Mouse (Mus musculus) limb, embryonic 12.5 days (tissue): ENCODE results near the gene Pex6. TPM values are rescaled to one million over a fixed set of nuclear protein-coding genes. Genes with fewer than 3 reads are reported as not detected.

Source experiments
- ATAC-seq: fragments of 200-750 bp; cut with Nextera tagmentation; 2 replicates; pipeline ENCODE4 v1.8.0; 2017; ENCODE audit warnings: low read depth, moderate TSS enrichment; ENCODE audit not compliant: insufficient number of reproducible peaks, insufficient read depth, low FRiP score, low TSS enrichment
- H3K27ac ChIP-seq: fragments of 300-500 bp; sonication (generic); 2 replicates; pipeline ENCODE4 v1.5.1; 2016; ENCODE audit warnings: mild to moderate bottlenecking, moderate library complexity
- H3K27me3 ChIP-seq: fragments of 300-500 bp; sonication (generic); 2 replicates; pipeline ENCODE4 v1.6.1; 2016; ENCODE audit warnings: mild to moderate bottlenecking, moderate library complexity
- H3K36me3 ChIP-seq: fragments of 300-500 bp; sonication (generic); 2 replicates; pipeline ENCODE4 v1.6.1; 2016; ENCODE audit warnings: mild to moderate bottlenecking, moderate library complexity
- H3K4me1 ChIP-seq: fragments of 300-500 bp; sonication (generic); replicated peaks from 2 replicates; pipeline ENCODE4 v1.6.1; 2016
- H3K4me2 ChIP-seq: fragments of 300-500 bp; sonication (generic); 2 replicates; pipeline ENCODE4 v1.6.1; 2016; ENCODE audit warnings: mild to moderate bottlenecking, moderate library complexity
- H3K4me3 ChIP-seq: fragments of 300-500 bp; sonication (generic); replicated peaks from 2 replicates; pipeline ENCODE4 v1.5.1; 2016; ENCODE audit warnings: mild to moderate bottlenecking
- H3K9ac ChIP-seq: fragments of 300-500 bp; sonication (generic); replicated peaks from 2 replicates; pipeline ENCODE4 v1.6.1; 2016; ENCODE audit warnings: mild to moderate bottlenecking, moderate library complexity
- H3K9me3 ChIP-seq: fragments of 300-500 bp; sonication (generic); 2 replicates; pipeline ENCODE4 v1.6.1; 2016; ENCODE audit warnings: mild to moderate bottlenecking, moderate library complexity
- WGBS: fragments of 180-500 bp; shearing (Covaris S2); methylation state at CpG from one replicate; pipeline ENCODE4 v1.1.7; 2016; 5-methylcytosine and 5-hydroxymethylcytosine counted together
- polyA plus RNA-seq: library from polyadenylated mRNA; unstranded; fragments of >200 nt; fragmentation: Nextera tagmentation; extraction: Ambion mirVana; gene quantifications from 2 replicates; pipeline ENCODE4 v1.2.1, GENCODE M21; 2016

Gene Pex6
- polyA plus RNA-seq, 1 experiment from 2014 or later: 37.7 TPM

DNA sequence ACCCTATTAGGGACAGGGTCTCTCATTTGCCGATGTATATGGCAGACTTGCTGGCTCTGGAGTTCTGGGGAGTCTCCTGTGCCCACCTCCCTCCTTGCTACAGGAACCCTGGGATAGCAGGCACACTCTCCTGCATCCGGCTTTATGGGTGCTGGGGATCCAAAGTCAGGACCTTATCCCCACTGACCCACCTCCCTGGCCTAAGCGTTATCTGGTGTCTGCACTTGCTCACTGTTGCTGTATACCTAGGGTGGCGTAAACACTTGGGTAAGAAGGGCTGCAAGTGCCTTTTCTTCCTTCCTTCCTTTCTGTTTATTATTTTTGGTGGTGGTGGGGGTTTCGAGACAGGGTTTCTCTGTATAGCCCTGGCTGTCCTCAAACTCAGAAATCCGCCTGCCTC is 30.0 kb downstream of the Pex6 start:
- Histone ChIP-seq H3K4me1 (no peaks in the 10 kb centered on the region), H3K27ac (no peak overlapping the region), H3K4me2 (no peak overlapping the region), H3K27me3 (no peaks in the 10 kb centered on the region), H3K9me3 (no peaks in the 10 kb centered on the region), H3K4me3 (no peak overlapping the region), H3K36me3 (peaks cover 63% of the 10 kb centered on the region), H3K9ac (no peak overlapping the region)
- 92% methylated on average over 6 of the region's 6 CpGs for WGBS
- no peak for ATAC-seq

DNA sequence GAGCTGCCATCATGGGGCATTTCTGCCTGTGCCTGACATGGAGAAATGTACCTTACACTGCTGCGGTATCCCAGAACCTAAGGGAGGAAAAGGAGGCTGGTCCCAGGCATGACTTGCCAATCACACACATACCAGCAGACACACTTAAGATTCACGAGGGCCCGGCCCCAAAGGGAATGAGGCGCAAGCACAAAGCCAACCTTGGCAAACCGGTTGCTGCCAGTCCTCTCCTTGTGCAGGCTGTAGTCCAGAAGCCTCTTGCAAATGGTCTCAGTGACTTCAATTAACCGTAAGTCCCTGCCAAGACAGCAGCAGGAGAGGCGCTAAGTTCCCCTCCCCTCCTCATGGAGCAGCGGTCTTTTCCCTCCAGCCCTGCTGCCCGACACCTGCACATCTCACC is 31.7 kb downstream of the Pex6 start:
- Histone ChIP-seq H3K4me1 (no peaks in the 10 kb centered on the region), H3K27me3 (no peaks in the 10 kb centered on the region), H3K36me3 (peaks cover 64% of the 10 kb centered on the region), H3K27ac (no peak overlapping the region), H3K9ac (no peak overlapping the region), H3K9me3 (no peaks in the 10 kb centered on the region), H3K4me2 (no peak overlapping the region), H3K4me3 (no peak overlapping the region)
- WGBS: 82% methylated on average over 9 of the region's 9 CpGs
- no peak for ATAC-seq

DNA sequence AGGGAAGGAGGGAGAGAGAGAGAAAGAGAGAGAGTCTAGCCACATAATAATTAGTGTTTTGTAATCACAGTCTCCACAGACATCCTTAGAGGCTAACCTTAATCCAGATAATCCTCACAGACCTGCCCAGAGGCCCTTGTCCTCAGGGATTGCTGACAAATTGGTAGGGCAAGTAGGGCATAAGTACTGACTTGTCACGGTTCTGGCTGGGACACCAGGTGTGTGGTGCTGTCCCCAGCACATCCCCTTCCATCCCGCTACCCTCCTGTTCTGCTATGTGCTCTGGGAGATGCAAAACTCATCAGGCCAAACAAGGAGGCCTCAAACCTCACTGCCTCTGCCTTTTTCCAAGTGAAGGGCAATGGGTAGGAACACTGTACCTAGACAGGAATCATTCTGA is 34.2 kb downstream of the Pex6 start:
- WGBS: 82% methylated on average over 2 of the region's 2 CpGs
- Histone ChIP-seq H3K36me3 (peaks cover 61% of the 10 kb centered on the region), H3K4me1 (peaks cover 2% of the 10 kb centered on the region), H3K4me2 (no peak overlapping the region), H3K9me3 (no peaks in the 10 kb centered on the region), H3K27ac (no peak overlapping the region), H3K27me3 (no peaks in the 10 kb centered on the region), H3K4me3 (no peak overlapping the region), H3K9ac (no peak overlapping the region)
- ATAC-seq: no peak

DNA sequence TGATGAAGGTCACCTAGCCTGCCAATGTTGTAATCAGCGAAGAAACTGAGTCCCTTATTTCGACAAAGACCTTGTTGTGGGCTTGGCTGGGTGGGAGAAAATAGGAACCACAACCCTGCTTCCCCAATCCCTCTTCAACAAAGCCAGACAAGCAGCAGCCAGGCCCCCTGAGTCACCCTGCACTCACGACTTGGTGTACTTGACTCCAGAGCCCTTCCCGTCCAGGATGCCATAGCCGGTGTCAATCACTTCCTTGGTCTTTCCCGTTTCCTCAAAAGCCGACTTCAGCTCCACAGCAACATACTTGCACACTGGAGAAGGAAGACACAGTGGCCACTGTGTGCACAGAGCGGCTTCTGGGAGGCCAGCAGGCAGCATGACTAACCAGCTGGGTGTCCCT is 36.0 kb downstream of the Pex6 start:
- no peak for ATAC-seq
- Histone ChIP-seq H3K27me3 (no peaks in the 10 kb centered on the region), H3K36me3 (peaks cover 54% of the 10 kb centered on the region), H3K9me3 (no peaks in the 10 kb centered on the region), H3K9ac (no peak overlapping the region), H3K27ac (no peak overlapping the region; the same call in 1 of the 2 replicates), H3K4me2 (no peak overlapping the region), H3K4me3 (no peak overlapping the region), H3K4me1 (peaks cover 11% of the 10 kb centered on the region)
- 91% methylated on average over 8 of the region's 8 CpGs for WGBS

DNA sequence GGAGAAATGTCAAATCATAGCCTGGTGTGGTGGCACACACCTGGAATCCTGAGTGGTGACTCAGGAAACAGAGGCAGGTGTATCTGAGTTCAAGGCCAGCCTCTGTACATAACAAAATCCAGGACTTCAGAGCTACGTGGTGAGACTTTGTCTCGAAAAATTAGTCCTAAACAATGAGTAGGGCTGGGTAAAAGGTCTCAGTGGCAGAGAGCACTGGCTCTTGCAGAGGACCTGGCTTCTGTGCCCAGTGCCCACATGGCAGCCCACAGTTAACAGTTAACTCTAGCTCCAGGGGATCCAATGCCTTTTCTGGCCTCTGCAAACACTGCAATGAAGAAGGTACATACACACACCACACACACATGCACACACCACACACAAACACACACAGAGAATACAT is 36.5 kb downstream of the Pex6 start:
- Histone ChIP-seq H3K36me3 (peaks cover 48% of the 10 kb centered on the region), H3K27me3 (no peaks in the 10 kb centered on the region), H3K9ac (no peak overlapping the region), H3K4me2 (no peak overlapping the region), H3K27ac (no peak overlapping the region), H3K4me1 (peaks cover 16% of the 10 kb centered on the region), H3K9me3 (no peaks in the 10 kb centered on the region), H3K4me3 (no peak overlapping the region)
- 95% methylated on average over 2 of the region's 2 CpGs for WGBS
- ATAC-seq: no peak

DNA sequence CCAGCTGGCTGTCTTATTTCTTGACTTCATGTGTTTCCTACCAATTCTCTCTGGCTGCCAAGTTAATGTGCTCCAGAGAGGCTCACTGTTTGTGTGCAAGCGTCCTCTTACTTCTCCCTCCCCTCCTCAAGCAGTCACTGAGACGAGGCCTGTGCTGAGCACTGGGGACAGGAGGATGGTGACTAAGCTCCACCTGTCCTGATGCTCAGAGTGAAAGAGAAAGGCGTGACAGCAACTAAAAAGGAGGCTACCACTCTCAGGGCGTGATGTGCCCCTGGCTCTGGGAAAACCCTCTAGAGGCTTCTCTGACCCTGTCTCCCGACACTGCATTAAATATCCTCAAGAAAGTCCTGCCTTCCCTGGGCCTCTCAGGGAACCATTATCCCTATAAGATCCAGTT is 38.0 kb downstream of the Pex6 start:
- no peaks in the 10 kb centered on the region for H3K27me3 ChIP-seq
- no peak for ATAC-seq
- no peak overlapping the region for H3K4me3 ChIP-seq
- H3K4me2 ChIP-seq: no peak overlapping the region
- 91% methylated on average over 5 of the region's 5 CpGs for WGBS
- no peak overlapping the region for H3K9ac ChIP-seq
- H3K9me3 ChIP-seq: no peaks in the 10 kb centered on the region
- H3K27ac ChIP-seq: no peak overlapping the region
- H3K36me3 ChIP-seq: peaks cover 34% of the 10 kb centered on the region
- H3K4me1 ChIP-seq: peaks cover 16% of the 10 kb centered on the region

DNA sequence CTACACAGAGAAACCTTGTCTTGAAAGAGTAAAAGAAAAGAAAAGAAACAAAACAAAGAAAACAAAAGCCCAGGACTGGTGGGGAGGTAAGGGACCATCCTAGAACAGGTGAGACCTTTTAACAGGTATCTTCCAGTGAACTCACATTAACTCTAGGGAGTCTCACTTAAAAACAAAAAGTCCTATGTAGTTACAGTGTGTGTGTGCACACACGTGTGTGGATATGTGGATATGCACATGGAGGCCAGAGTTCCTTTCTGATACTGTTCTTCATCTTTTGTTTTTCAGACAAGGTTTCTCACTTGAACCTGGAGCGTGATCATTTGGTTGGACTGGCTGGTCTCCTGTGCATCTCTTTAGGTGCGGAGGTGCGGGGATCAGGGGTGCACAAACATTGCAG is 39.3 kb downstream of the Pex6 start:
- H3K9ac ChIP-seq: peak overlapping the region; percentile 74; the same call in 1 of the 2 replicates

DNA sequence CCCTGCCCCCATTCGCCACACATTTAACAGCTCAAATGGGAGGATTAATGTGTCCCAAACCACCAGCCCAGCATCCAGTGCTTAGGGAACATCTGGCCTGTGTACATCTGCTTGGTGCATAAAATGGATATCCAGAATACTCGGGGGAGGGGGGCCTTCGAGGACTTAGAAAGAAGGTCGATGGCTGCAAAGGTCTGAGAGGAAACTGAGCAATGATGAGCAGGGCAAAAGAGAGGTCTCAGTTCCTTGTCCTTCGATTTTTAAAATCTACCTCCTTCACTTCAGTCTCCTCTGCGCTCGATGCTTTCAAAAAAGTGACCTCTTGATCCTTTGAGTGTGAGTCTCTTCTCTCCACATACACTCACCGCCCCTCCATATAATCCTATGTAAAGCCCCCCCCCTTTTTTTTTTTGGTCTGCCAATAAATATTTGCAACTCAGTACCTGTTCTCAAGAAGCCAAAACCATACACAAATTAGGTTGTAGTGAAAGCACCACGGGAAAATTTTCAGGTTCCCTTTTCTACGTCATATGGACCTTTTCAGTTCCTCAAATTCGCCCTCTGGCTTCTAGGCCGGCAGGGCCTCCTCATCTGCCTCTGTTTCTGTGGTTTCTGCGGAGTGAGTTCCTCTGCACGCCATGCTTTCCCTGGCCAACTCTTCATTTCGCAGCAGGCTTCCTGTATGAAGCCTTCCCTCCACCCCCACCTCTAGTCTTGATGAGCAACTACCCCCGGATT is 40.0 kb downstream of the Pex6 start:
- H3K36me3 ChIP-seq: peaks cover 20% of the 10 kb centered on the region
- H3K4me3 ChIP-seq: peak overlapping the region; percentile 77
- WGBS: 22% methylated on average over 16 of the region's 16 CpGs
- no peaks in the 10 kb centered on the region for H3K9me3 ChIP-seq
- peaks cover 16% of the 10 kb centered on the region for H3K4me1 ChIP-seq
- peak overlapping the region; percentile 92 for H3K27ac ChIP-seq
- no peak for ATAC-seq
- H3K4me2 ChIP-seq: peak overlapping the region; percentile 70
- H3K9ac ChIP-seq: peak overlapping the region; percentile 74
- no peaks in the 10 kb centered on the region for H3K27me3 ChIP-seq

More for the DNA sequence above, 39.3 kb downstream of the Pex6 start:
- no peaks in the 10 kb centered on the region for H3K9me3 ChIP-seq
- peaks cover 16% of the 10 kb centered on the region for H3K4me1 ChIP-seq
- no peak for ATAC-seq
- peak overlapping the region; percentile 92 for H3K27ac ChIP-seq
- H3K27me3 ChIP-seq: no peaks in the 10 kb centered on the region
- H3K4me2 ChIP-seq: peak overlapping the region; percentile 70
- WGBS: 76% methylated on average over 4 of the region's 4 CpGs
- peaks cover 26% of the 10 kb centered on the region for H3K36me3 ChIP-seq
- peak overlapping the region; percentile 77 for H3K4me3 ChIP-seq

DNA sequence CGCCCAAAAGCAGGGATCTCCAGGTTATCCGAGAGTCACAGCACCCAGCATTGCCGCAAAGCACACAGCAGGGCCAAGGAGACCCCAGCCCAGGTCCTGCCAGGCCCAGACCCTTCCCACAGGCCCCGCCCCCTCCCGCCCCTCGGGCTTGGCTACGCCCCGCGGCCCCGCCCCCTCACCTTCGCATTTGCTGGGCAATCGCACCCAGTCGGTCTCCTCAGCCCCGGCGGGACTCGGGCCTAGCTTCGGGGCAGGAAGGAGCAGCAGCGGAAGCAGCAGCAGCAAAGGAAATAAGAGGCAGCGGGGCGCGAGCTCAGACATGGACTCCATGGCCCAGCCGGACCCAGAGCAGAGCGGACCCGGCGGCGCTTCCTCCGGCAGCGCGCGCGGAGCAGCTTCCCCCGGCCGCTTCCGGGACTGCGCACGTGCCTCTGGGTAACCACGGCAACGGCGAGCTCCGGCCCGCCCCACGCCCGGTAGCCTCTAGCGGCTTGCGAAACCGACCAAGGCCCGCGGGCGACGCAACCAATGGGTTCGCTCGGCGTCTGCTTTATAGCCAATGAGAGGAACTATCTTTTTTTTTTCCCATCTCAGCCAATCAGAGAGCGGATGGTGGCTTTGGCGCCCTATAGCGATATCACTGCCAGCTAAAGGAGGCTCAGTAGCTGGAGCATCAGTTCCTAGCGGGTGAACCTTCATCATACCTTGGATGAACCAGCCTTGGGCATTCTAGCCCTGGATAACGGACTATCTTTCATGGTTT is 40.7 kb downstream of the Pex6 start, which contains the start of gene Cnpy3:
Gene Cnpy3, minus strand, starts transcription at position 421 of the 763 bp plus-strand sequence.
- Histone ChIP-seq H3K27ac (peak within 1 kb of the TSS; percentile 92), H3K36me3 (peaks cover 12% of the 10 kb centered on the region), H3K4me2 (peak within 1 kb of the TSS; percentile 70), H3K9ac (peak within 1 kb of the TSS; percentile 74), H3K4me1 (peaks cover 22% of the 10 kb centered on the region), H3K9me3 (no peaks in the 10 kb centered on the region), H3K27me3 (no peaks in the 10 kb centered on the region), H3K4me3 (peak within 1 kb of the TSS; percentile 77)
- WGBS: under 1% methylated on average over 58 of the region's 58 CpGs
- peak; percentile 94 for ATAC-seq

DNA sequence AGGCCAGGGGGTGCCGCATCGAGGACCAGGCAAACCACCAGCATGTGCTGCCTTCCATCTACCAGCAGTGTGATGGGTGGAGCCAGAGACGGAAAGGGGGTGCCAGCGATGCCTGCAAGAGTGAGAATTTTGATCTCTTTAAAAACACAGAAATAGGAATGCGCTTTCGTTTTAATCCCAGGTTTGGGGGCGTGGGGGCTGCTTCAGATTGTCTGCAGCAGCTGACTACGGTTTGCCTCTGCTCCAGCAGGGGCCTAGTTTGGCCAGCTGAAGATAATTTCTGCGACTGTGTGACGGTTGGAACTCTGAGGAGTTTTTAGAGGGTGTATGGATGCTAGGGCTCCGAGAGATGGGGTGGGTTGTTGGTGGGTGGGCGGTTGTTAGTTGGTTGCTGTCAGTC is 47.5 kb downstream of the Pex6 start:
- H3K4me2 ChIP-seq: no peak overlapping the region
- ATAC-seq: no peak
- H3K27me3 ChIP-seq: no peaks in the 10 kb centered on the region
- no peak overlapping the region for H3K27ac ChIP-seq
- no peaks in the 10 kb centered on the region for H3K36me3 ChIP-seq
- H3K4me3 ChIP-seq: no peak overlapping the region
- H3K9me3 ChIP-seq: no peaks in the 10 kb centered on the region
- 82% methylated on average over 12 of the region's 12 CpGs for WGBS
- no peak overlapping the region for H3K9ac ChIP-seq
- H3K4me1 ChIP-seq: peaks cover 8% of the 10 kb centered on the region

DNA sequence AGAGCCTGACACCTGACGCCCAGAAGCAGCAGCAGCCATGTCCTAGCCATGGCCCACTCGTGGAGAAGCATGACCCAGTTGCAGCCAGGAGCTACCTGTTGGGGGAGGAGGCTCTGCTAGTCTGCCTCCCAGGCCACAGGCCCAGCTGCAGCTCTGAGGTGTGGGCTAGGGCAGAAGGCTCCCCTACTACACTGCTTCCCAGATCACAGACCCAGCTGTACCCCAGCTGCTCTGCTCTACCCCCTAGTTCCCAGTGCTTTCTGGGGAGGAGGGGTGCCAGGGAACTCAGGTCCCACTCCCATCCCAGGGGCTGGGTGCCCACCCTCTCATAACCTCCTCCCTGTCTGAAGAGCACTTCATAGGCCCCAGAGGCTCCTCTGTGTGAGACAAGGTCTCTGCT is 52.3 kb downstream of the Pex6 start, which contains the start of gene Ptcra:
Gene Ptcra, minus strand, starts transcription at position 169 of the 400 bp plus-strand sequence.
- H3K9me3 ChIP-seq: no peaks in the 10 kb centered on the region
- H3K9ac ChIP-seq: no peak within 1 kb of the TSS
- H3K4me3 ChIP-seq: no peak within 1 kb of the TSS
- no peak within 1 kb of the TSS for H3K4me2 ChIP-seq
- H3K36me3 ChIP-seq: no peaks in the 10 kb centered on the region
- no peak for ATAC-seq
- H3K27me3 ChIP-seq: no peaks in the 10 kb centered on the region
- no peak within 1 kb of the TSS for H3K27ac ChIP-seq
- H3K4me1 ChIP-seq: 0 out of 2 replicates have a peak, but pooled peaks cover 6% of the 10 kb centered on the region
- WGBS: 61% methylated on average over 2 of the region's 2 CpGs
